Mouse (Mus musculus): ENCODE data around the gene Nagpa.

DNA sequence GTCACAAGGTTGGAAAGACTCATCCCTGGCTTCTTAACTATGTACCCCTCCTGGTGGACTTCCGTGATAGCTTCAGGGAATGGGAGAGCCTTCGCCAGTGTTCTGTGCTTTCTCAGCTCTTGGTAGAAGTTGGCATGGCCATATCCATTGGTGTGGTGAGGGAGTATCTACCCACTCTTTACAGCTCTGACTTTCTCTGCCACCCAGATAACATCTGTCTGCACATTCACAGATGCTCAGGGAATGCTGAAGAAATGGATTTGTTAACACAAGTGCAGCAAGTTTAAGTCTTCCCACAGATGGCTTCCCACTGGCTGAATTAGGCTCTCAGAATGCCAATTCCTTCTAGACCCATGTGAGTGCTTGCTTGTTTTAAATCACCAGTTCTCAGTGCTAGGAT, 10.3 kb upstream of the Nagpa start:
- no peak for TF ChIP-seq POLR2A (IDR thresholded peaks at IDR 0.05; ENCODE audit: control insufficient read depth, low read depth, low read length)
- TF ChIP-seq CTCF (IDR thresholded peaks at IDR 0.05; ENCODE audit: control insufficient read depth, insufficient read depth, insufficient replicate concordance, low read depth, low read length) = no peak
